Mouse (Mus musculus): ENCODE results near the gene Sh2d7.

DNA sequence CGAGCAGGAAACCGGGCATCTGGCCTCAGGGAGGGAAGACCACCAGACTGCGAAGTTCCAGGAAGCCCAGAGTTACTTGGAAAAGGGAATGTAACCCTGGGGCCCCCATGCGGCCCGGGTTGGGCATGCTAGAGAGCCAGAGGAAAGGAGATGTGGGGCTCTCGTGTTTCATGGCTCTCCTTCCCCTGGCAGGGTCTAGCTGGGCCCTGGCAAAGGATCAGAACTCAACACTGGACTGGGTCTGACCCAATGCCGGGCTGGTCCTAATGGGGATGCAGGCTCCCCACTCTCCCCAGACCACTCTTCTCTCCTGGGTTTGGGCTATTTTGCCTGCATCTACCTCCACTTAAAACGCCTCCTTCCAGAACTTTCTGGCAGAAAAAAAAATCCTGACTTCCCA lies 19.9 kb downstream of the Sh2d7 start:
- TF ChIP-seq HCFC1 (IDR thresholded peaks at IDR 0.05; ENCODE audit: borderline replicate concordance, insufficient read depth, low read length) (no peak), ZC3H11A (IDR thresholded peaks at IDR 0.05; ENCODE audit: borderline replicate concordance, low read depth, low read length) (no peak), CHD2 (IDR thresholded peaks at IDR 0.05; ENCODE audit: low read depth, low read length) (no peak), MAFK (IDR thresholded peaks at IDR 0.05; ENCODE audit: insufficient read depth, low read depth, low read length) (no peak), ZNF384 (IDR thresholded peaks at IDR 0.05; ENCODE audit: low read depth, low read length) (no peak)
